Mouse (Mus musculus): Measurements from ENCODE around the gene Exoc2.

The Exoc2 gene

GRCm38 (mm10) chr13:30764014-30764740 lies 209.7 kb downstream of the Exoc2 start:
- DNase-seq = no peak
